Mouse (Mus musculus): ENCODE results near the gene Rhox7b.
"Not testable (repeated sequence)": the region's sequence is repeated elsewhere in the genome, so short reads cannot be mapped to it uniquely, and the experiment has no call there.

The Rhox7b gene

GRCm38 (mm10) chrX:37897132-37897531 lies at the start of gene Rhox7b:
Gene Rhox7b, minus strand, starts transcription at chrX:37897232.
- in situ Hi-C loops (cut with MboI, MseI), result not testable (repeated sequence)

- in situ Hi-C loops (cut with MboI, MseI), result no loop called here
These were observed 19.3 kb upstream of the Rhox7b start for GRCm38 (mm10) chrX:37916311-37916710.

GRCm38 (mm10) chrX:37908581-37908980 lies 11.5 kb upstream of the Rhox7b start:
- in situ Hi-C loops (cut with MboI, MseI), result no loop called here

- in situ Hi-C loops (cut with MboI, MseI), result loop anchor here (5.0 kb wide), 1 partner anchor 76 kb away; the partner anchor contains the start of gene Rhox6
These were observed 6.7 kb upstream of the Rhox7b start for GRCm38 (mm10) chrX:37903727-37904126.

GRCm38 (mm10) chrX:37901670-37902069 lies 4.6 kb upstream of the Rhox7b start, which contains the start of gene Rhox9:
Gene Rhox9, minus strand, starts transcription at chrX:37901770.
- in situ Hi-C loops (cut with MboI, MseI), result loop anchor here (5.0 kb wide), 1 partner anchor 74 kb away; the partner anchor contains the start of gene Rhox6

GRCm38 (mm10) chrX:37878844-37879243 lies 18.2 kb downstream of the Rhox7b start, which contains the start of gene Rhox8:
Gene Rhox8, minus strand, starts transcription at chrX:37878944.
- in situ Hi-C loops (cut with MboI, MseI), result no loop called here

- in situ Hi-C loops (cut with MboI, MseI), result no loop called here
These were observed 25.4 kb downstream of the Rhox7b start for GRCm38 (mm10) chrX:37871641-37872040.

Data from T-helper 1 cell (primary cell).